Mouse (Mus musculus): ENCODE results near the gene Ethe1.
A peak's percentile ranks its signal among the peaks of the same experiment; 100 is the strongest.
"Not testable (repeated sequence)": the region's sequence is repeated elsewhere in the genome, so short reads cannot be mapped to it uniquely, and the experiment has no call there.

The Ethe1 gene

DNA sequence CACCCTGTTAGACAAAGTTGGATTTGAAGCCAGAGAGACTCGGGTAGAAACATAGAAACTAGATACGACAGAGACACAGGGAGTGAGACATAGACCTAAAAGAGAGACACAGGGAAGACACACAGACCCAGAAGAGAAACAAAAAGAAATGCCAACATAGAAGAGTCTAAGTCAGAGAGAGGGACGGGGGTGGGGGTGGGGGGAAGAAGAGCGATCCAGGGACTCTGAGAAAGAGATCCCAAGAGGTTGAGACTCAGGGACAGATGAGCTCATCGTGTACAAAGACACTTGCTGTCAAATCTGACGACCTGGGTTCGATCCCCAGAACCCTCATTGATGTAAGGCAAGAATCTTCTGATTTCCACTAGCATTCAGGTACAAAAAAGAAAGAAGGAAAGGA lies 24.4 kb downstream of the Ethe1 start:
- no peak for DNase-seq (ENCODE audit: low spot score)

DNA sequence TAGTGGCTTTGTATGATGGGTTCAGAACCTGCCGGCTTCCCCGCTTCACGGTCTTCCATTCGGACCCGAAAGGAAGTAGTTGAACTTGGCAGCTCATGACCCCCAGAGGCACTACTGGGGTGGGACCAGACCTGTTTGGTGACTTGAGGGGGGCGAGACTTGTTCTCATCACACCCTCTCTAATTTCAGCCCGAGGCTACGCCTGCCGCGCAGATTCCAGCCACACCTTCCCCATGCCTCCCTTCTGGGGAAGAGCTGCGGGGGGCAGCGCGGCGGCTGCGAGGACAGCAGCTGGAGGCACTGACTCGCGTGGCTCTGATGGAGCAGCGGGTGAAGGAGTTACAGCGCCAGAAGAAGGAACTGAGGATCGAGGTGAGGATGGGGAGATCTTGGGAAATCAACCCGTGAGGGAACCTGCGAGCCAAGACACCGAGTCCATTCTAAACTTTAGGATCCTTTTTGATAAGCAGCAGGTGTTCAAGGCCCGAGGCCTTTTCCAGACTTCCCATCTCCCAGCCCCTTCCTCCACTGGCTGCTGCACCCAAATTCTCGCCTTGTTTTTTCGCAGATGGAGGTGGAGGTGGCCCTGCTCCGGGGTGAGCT lies 25.1 kb downstream of the Ethe1 start:
- no peak for DNase-seq (ENCODE audit: low spot score)

DNA sequence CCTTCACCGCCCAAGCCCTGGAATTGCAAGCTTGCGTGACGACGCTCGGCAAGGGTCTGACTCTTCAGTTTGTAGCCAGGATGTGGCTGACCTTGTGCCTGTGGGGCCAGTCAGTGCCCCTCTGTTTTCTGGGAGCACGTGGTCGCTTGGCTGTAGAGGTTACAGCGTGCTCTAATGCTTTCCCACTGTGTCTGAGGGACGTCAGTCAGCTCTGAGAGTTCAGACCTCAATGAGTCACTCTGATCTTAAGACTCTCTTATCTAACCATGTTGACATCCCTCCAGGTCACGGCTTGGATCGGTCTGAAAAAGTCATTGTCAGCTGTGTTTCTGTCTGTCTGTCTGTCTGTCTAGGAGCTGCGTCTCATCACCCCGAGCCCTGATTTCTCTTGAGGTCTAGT lies 27.5 kb downstream of the Ethe1 start:
- no peak for DNase-seq (ENCODE audit: low spot score)

DNA sequence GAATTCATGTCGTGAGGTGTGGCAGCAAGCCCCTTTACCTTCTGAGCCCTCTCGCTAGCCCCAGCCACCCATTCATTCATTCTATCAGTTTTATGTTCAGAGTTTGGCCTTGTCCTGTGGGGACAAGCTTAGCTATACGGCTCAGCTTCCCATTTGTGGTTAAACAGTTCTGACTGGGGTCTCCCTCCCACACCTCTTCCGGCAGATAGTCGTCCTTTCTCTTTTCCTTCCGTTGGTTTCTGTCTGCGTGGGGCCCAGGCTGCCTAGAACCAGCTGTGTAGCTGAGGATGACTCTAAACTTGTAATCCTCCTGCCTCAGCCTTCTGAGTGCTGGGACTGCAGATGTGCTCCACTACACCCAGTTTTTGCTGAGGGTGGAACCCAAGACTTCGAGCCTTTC lies 30.4 kb downstream of the Ethe1 start:
- DNase-seq (ENCODE audit: low spot score): no peak

DNA sequence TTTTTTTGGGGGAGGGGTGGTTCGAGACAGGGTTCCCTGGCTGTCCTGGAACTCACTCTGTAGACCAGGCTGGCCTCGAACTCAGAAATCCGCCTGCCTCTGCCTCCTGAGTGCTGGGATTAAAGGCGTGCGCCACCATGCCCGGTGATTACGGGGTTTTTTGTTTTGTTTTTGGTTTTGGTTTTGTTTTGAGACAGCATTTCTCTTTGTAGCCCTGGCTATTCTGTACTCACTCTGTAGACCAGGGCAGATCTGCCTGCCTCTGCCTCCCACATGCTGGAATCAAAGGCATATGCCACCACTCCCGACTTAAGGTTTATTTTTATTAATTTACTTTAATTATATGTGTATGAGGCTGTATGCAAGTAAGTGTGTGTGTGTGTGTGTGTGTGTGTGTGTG lies 31.0 kb downstream of the Ethe1 start:
- not testable (repeated sequence) for DNase-seq (ENCODE audit: low spot score)

DNA sequence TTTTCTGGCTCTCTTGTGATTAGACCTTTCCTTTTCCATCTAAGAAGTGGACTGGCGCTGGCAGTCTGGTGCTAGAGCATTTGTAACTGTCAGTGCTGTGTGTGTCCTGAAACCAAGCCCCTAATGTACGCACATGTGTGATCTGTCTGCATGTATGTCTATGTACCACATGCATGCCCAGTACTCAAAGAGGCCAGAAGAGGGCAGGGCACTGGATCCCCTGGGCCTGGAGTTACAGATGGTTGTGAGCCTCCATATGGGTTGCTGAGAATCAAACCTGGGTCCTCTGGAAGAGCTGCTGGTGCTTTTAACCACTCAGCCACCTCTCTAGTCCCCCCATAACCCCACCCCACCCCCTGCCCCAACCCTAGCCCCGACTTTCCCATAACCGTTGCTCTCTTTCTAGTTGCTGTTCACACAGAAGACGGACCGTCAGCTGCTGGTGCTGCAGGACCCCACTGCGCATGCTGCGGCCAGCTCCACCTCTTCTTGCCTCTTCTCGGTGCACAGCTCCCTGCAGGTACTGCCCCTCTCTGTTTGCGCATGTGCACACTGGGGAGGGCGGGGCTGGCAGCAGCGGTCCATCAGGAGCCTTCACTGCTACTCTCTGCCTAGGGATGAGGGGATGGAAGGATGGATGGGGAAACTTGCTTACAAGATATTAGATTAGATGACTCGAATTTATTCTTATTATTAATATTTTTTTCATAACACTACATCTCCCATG lies 32.5 kb downstream of the Ethe1 start:
- no peak for DNase-seq (ENCODE audit: low spot score)

DNA sequence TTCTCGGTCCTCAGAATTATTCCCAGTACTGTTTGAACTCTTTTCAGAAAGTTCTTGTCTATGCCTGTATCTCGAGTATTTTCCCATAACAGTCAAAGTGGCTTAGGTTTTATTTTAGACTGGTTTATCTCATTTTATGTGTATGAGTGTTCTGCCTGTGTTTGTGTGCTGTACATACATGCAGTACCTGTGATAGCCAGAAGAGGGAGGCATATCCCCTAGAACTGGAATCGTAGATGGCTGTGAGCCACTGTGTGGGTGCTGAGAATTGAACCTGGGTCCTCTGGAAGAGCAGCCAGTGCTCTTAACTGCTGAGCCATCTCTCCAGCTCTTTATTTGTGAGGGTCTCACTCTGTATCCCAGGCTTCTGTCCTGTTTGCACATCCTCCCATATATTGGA lies 33.9 kb downstream of the Ethe1 start:
- no peak for DNase-seq (ENCODE audit: low spot score)

DNA sequence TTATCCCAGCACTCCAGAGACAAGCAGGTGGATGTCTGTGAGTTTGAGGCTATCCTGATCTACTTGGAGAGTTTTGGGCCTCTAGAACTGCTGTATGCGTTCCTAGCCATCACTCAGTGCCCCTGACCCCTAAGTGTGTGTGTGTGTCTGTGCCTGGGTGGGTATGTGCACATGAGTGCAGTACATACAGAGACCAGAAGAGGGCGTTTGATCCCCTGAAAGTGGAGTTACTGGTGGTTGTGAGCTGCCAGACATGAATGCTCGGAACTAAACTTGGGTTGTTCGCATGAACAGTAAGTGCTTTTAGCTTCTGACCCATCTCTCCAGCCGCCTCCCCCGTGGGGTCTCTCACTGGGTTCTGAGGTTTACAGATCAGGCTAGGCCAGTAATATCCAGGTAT lies 35.6 kb downstream of the Ethe1 start:
- DNase-seq (ENCODE audit: low spot score): no peak

DNA sequence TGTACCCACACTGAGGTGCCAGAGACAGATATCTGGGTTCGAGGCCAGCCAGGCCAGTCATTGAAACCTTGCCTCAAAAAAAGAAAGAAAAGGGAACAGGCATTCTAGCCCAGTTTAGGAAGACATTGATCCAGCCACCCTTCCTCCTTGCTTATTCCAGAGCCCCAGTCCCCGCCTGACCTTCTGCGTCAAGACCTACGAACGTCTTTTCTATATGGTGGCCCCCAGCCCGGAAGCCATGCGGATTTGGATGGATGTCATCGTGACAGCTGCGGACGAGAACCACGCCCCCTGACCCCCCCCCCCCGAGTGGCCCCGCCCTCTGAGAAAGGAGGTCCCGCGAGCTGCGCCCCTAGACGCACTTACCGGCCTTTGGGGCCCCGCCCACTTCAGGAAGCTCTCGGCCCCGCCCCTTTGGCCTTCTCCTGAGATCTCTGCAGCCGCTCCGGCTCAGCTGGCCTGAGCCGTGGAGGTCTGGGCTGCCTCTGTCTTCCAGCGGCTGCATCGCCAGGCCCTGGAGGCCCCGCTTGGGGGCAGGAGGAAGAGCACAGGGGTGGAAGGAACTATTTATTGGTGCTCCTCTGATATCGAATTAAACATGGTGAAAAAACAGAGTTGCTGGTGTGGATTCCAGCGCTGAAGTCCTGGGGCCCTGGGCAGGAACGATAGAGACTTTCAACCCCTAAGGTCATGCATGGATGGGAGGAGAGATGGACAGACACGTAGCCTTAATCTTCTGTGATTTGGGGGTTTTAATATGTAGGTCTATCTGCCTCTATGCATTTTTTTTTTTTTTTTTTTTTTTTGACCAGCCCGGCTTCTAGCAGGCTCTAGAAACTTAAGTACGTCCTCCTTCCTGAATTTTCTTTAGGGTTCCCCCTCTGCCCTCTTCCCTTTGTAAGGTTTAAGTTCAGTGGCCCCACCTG lies 41.6 kb downstream of the Ethe1 start:
- peak; percentile 69 for DNase-seq (ENCODE audit: low spot score)

DNA sequence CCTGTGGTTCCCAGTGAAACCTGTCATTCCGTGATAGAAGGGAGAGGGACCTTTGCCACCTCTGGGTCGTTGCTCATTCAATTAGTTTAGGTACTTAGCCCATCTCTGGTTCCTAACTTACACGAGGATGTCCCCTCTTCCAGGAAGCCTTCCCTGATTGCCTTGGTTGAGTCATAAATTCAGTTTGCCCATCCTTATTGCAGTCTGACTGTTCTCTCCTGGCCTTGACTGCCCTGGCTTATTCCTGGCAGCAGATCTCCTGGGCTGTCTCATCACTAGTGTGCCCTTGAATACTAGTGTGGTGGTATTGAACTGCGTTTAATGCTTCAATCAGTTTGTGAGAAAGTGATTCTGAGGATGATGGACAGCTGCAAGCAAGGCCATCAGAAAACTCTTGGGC lies 42.3 kb downstream of the Ethe1 start:
- no peak for DNase-seq (ENCODE audit: low spot score)

DNA sequence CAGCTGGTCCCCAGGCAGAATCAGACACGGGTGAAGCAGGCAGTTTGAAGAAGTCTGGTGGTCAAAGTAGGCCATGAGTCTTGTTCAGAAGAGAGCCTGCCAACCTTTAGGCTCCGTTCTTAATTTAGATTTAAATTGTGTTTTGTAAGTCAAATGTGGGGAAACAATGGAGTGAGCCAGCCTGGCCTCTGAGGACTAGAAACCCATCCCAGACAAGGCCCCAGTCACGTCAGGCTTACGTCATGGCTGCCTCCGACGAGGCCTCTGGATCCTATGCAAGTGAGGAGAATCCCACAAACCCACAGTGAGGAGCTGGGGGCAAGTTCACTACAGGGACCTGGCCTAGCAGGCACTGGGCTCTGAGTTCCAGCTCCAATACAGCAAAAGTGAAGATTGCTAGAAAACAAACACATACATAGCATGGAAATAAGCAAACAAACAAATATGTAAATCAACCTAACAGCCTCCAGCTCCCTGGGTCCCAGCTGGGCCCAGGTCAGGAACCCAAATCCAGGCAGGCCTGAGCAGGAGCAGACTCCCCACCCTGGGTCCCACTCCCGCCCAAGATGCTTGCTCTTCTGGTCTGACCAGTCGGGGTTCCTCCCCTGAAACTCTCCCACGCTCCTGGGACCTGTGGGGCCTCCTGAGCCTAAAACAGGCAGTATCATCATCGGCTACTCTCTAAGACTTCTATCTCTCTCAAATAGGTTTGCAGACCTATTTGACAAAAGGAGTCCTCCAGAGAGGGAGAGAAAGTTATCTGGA lies 43.0 kb downstream of the Ethe1 start:
- DNase-seq (ENCODE audit: low spot score): no peak

DNA sequence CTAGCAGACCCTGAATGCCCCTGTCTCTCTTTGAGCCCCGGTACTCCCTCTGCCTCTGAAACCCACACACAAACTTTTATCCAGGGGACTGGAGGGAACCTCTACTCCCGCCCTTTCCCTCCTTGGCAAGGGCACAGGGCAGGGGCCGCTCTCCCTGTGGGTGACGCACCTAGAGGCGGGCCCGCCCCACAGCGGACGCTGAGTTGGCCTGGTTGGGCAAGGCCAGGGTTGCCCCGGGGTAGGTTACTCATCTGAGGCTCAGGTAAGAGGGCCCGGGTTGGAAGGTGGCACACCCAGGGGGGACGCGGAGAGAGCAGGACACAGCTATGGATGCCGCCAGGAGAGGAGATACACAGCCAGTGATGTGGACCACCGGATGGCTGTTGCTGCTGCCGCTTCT lies 48.9 kb downstream of the Ethe1 start, which contains the start of gene Lypd3:
Lypd3 (plus strand) TSS at position 287 of the 400 bp plus-strand sequence.
- DNase-seq (ENCODE audit: low spot score): no peak

DNA sequence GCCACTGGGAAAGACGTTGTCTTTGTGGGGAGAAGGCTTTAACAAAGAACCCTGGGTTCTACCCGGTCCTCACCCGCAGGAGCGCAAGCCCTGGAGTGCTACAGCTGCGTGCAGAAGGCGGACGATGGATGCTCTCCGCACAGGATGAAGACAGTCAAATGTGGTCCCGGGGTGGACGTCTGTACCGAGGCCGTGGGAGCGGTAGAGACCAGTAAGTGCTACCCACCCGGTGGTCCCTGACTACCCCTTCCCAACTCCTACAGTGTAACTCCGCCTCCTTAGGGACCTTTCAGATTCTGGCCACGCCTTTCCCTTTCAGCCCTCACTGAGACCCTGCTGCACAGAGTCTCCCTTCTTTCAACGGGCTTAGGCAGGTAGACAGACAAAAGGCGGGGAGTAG lies 49.7 kb downstream of the Ethe1 start:
- DNase-seq (ENCODE audit: low spot score): no peak

DNA sequence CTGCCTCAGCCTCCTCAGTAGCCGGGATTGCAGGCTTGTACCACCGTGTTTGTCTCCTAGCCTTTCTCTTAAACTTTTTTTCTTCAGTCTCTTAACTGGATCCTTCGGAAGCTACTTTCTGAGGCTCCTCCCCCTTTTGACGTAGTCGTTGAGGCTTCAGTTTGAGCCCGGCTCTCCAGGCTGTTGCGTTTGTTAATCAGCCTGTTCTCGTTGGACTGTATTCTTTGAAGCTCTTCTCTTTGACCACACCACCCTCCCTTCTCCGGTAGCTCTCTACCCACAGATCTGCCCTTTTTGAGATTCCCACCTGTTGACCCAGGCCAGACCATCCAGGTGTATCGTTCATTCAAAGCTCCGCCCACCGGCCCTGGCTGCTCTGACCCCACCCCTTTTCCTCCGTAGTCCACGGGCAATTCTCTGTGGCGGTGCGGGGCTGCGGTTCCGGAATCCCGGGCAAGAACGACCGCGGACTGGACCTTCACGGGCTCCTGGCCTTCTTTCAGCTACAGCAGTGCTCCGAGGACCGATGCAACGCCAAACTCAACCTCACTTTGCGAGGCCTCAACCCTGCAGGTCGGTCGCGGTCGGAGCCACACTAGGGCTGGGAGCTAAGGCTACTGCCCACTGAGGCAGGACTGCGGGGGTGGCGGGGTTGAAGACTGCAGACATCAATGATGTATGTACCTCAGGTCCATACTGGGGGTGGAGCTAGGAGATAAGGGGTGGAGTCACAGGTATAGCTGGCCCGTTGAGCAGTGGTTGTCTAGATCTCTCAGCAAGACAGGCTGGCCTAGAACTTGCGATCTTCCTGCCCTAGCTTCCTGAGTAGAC lies 50.9 kb downstream of the Ethe1 start:
- DNase-seq (ENCODE audit: low spot score): no peak

DNA sequence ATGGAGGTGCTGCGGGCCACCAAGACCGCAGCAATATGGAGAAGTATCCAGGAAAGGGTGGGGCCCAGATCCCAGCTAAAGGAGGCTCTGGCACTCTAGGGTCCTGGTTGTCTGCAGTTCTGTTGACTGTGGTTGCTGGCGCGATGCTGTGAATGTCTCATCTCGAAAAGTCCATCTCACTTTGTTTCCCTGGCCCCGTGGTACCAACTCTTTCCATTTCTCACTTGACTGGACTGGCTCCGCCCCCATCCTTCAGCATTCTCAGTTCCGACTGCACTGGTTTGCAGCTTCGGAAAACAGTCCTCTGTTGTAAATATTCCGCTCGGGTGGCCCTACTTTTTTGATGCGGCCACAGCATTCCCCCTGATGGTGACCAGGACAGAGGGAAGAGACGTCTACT lies 53.1 kb downstream of the Ethe1 start:
- no peak for DNase-seq (ENCODE audit: low spot score)

DNA sequence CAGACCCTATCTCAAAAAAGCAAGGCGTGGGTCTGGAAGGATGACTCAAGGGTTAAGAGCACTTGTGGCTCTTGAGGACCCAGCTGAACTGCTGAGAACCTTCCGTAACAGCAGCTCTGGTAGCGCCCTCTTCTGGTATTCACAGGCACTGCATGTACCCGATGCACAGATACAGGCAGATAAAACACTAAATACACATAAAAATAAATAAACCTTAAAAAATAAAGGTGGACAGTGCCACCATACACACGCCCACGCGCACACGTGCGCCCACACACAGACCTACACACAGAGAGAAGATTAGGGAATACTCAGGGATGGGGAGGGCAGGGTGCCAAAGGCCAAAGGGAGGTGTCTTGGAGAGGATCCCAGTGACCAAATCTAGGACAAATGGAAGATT lies 55.1 kb downstream of the Ethe1 start:
- no peak for DNase-seq (ENCODE audit: low spot score)

DNA sequence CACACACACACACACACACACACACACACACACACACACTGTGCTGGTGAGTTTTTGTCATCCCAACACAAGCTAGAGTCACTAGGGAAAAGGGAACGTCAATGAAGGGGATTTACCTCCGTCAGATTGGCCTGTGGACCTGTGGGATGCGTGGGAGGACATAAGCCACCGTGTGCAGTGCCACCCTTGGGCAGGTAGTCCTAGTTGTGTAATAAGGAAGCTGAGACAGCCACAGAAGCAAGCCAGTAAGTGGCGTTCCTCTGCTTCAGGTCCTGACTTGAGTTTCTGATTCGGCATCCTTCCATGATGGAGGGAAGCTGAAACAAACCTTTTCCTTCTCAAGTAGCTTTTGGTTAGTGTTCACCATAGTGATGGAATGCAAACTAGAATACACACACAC lies 57.1 kb downstream of the Ethe1 start:
- no peak for DNase-seq (ENCODE audit: low spot score)

DNA sequence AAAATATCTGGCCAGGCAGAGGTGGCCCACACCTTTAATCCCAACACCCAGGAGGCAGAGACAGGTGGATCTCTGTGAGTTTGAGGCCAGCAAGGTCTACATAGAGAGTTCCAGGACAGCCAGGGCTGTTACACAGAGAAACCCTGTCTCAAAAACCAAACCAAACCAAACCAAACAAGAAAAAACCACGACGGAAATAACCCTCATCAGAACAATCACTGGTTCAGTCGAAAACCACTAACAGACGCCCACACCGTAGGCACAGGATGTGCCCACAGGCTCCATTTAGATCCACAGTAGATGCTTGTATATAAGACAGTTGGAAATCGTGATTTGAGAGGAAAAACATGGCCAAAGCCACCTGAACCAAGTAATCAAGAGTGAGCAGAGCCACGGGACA lies 57.7 kb downstream of the Ethe1 start:
- no peak for DNase-seq (ENCODE audit: low spot score)

DNA sequence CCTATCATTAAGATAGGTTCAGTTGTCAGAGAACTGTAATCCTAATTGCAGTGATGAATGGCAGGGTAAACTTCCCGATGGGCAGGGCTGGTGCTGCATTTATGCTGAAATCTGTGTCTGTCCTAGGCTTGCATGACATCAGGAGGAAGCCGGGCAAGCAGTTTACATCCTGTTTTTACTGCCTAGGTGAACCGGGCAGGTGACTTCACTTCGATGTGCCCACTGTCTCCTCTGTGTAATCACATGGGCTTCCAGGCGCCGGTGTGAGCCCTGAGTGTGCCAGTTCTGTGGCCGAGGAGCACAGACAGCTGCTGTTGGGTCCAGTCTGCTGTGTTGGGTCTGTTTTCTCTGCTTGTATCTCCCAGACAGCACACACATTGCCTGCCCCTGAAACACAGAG lies 59.1 kb downstream of the Ethe1 start:
- DNase-seq (ENCODE audit: low spot score): no peak

DNA sequence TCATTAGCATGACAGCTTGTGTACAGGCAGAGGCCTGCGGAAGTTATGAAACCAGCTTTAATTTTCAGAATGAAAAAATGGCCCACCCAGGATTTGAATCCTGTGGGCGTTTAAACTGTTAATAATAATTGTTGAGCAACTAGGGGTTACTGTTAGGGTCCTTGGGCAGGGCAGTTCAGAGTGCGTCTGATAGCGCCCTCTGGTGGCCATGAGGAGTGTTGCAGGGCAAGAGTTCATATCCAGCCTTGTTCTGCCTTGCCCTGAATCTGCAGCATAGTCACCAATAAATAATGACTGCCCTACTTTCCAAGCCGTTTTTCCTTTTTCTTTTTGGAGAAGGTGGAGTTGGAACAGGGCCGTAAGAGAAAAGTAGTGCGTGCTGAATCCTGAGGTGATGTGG lies 66.3 kb downstream of the Ethe1 start:
- peak; percentile 40 for DNase-seq (ENCODE audit: low spot score)
